Mouse (Mus musculus): ENCODE measurements around the gene Prr5. TPM values are rescaled to one million over a fixed set of nuclear protein-coding genes. Genes with fewer than 3 reads are reported as not detected.
"Not testable (repeated sequence)": the region's sequence is repeated elsewhere in the genome, so short reads cannot be mapped to it uniquely, and the experiment has no call there.

The Prr5 gene
- polyA plus RNA-seq, 1 experiment from 2014 or later = 27.8 TPM

DNA sequence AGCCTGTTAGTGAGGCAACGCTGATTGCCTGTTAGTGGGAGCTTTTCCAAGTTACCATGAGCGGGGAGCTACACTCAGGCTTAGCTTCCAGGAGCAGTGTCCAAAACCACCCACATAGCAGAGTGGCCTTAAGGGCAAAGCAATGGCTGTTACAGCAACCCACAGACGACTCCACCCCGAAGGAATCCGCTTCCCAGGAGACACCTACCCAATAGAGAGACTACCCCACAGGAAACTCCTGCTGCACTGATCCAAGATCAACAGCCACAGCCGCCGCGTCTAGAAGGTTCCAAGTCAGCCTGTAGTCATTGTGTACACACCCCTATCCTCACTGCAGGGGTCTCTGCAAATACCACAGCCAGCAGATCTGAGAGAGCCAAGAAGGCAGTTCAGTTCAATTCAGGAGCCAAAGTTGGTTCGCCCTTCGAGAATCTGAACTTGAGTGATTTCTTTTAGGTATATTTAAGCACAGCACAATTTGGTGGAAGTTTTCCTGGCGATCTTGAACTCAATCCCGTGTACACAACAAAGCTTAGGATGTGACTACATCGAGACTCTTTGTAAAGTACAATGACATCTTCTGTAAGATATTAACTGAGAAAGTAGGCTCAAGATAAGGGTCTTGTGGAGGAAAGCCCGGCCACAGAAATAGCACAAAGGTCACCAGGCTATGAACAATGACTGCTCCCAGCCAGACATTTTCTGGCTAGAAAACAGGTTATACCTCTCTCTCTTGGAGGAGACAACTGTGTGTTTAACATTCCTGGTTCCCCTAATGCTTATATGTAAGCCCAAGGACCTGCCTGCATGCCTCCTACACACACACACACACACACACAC is 43.4 kb downstream of the Prr5 start:
- Histone ChIP-seq H3K27me3 (ENCODE audit: insufficient read depth, low read length) (no peaks in the 10 kb centered on the region), H3K9ac (no peak overlapping the region), H3K4me3 (ENCODE audit: low read depth, low read length) (no peak overlapping the region), H3K4me2 (no peak overlapping the region), H3K9me3 (ENCODE audit: low read depth, low read length) (no peaks in the 10 kb centered on the region), H3K27ac (ENCODE audit: low read depth) (peak overlapping the region; percentile 54; the same call in 1 of the 2 replicates), H3K36me3 (ENCODE audit: insufficient read depth) (no peaks in the 10 kb centered on the region), H3K4me1 (ENCODE audit: insufficient read depth) (peaks cover 5% of the 10 kb centered on the region; the same call in 1 of the 2 replicates)
- WGBS = 34% methylated on average over 14 of the region's 14 CpGs
- peak; percentile 26 for DNase-seq
- TF ChIP-seq CTCF (IDR thresholded peaks at IDR 0.05; ENCODE audit: low read depth) = no peak
- no peak for ATAC-seq (ENCODE audit: insufficient read depth)

DNA sequence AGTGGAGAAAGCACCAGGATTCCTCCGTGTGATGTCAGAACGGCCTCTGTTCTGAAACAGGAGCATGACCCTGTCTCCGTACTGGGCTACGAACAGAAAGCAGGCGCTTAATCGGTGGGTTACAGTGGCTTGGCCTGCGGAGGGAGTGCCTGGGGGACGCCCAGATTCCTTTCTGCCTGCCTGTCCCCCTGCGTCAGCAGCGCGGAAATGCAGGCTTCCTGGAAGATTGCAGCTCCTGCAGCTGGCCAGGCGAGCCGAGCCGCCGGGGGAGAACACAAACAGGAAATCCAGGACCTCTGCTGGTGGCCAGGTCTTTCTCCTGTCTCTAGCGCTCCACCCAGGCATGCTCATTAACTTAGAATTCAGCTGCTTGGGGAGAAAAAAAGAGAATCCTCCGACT is 45.3 kb downstream of the Prr5 start:
- peak overlapping the region; percentile 18 for H3K4me3 ChIP-seq (ENCODE audit: low read depth, low read length)
- H3K4me1 ChIP-seq (ENCODE audit: insufficient read depth) = peaks cover 5% of the 10 kb centered on the region; the same call in 1 of the 2 replicates
- H3K9me3 ChIP-seq (ENCODE audit: low read depth, low read length) = no peaks in the 10 kb centered on the region
- TF ChIP-seq CTCF (IDR thresholded peaks at IDR 0.05; ENCODE audit: low read depth) = peak; percentile 71
- peak overlapping the region; percentile 59 for H3K4me2 ChIP-seq
- peak overlapping the region; percentile 42 for H3K9ac ChIP-seq
- no peaks in the 10 kb centered on the region for H3K36me3 ChIP-seq (ENCODE audit: insufficient read depth)
- 0% methylated on average over 17 of the region's 17 CpGs for WGBS
- DNase-seq = peak; percentile 93
- peak overlapping the region; percentile 89 for H3K27ac ChIP-seq (ENCODE audit: low read depth)
- H3K27me3 ChIP-seq (ENCODE audit: insufficient read depth, low read length) = 0 out of 2 replicates have a peak, but pooled peaks cover 5% of the 10 kb centered on the region
- ATAC-seq (ENCODE audit: insufficient read depth) = peak; percentile 81

- Histone ChIP-seq H3K9ac (peak overlapping the region; percentile 42), H3K27me3 (ENCODE audit: insufficient read depth, low read length) (0 out of 2 replicates have a peak, but pooled peaks cover 5% of the 10 kb centered on the region), H3K4me1 (ENCODE audit: insufficient read depth) (peaks cover 7% of the 10 kb centered on the region), H3K4me3 (ENCODE audit: low read depth, low read length) (peak overlapping the region; percentile 18), H3K9me3 (ENCODE audit: low read depth, low read length) (no peaks in the 10 kb centered on the region), H3K4me2 (peak overlapping the region; percentile 59), H3K27ac (ENCODE audit: low read depth) (peak overlapping the region; percentile 89), H3K36me3 (ENCODE audit: insufficient read depth) (no peaks in the 10 kb centered on the region)
- no peak for TF ChIP-seq CTCF (IDR thresholded peaks at IDR 0.05; ENCODE audit: low read depth)
- WGBS = 37% methylated on average over 11 of the region's 11 CpGs
- DNase-seq = no peak
- ATAC-seq (ENCODE audit: insufficient read depth) = peak; percentile 16; the same call in 1 of the 2 replicates
These were observed 45.7 kb downstream of the Prr5 start for GRCm38 (mm10) chr15:84715132-84715531.

DNA sequence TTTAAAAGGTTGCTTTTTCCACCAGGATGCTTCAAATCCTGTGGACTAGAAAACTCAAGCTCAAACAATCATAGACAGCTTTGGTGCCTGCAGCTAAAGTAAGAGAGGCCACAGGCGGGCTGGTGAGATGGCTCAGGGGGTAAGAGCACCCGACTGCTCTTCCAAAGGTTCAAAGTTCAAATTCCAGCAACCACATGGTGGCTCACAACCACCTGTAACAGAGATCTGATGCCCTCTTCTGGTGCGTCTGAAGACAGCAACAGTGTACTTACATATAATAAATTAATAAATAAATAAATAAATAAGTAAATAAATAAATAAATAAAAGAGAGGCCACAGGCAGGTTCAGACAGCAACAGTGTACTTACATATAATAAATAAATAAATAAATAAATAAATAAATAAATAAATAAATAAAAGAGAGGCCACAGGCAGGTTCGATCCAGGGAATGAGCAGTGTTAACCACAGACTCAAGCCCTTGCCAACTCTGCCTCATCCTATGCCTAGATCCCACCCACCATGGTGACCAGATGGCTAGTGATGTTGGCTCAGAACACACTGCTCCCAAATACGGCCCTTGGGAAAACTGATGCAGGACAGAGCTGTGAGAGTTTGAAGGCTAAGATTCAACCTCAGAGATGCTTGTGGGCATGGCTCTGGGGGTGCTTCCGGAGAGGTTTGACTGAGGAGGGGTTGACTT is 48.3 kb downstream of the Prr5 start:
- H3K9me3 ChIP-seq (ENCODE audit: low read depth, low read length); H3K4me3 ChIP-seq (ENCODE audit: low read depth, low read length); H3K27ac ChIP-seq (ENCODE audit: low read depth); DNase-seq; H3K36me3 ChIP-seq (ENCODE audit: insufficient read depth); H3K4me1 ChIP-seq (ENCODE audit: insufficient read depth); H3K9ac ChIP-seq; ATAC-seq (ENCODE audit: insufficient read depth); H3K4me2 ChIP-seq; H3K27me3 ChIP-seq (ENCODE audit: insufficient read depth, low read length): not testable (repeated sequence)
- 0 out of 2 replicates have a peak, but pooled peaks have one; percentile 6 for TF ChIP-seq CTCF (IDR thresholded peaks at IDR 0.05; ENCODE audit: low read depth)
- 65% methylated on average over 6 of the region's 6 CpGs for WGBS

DNA sequence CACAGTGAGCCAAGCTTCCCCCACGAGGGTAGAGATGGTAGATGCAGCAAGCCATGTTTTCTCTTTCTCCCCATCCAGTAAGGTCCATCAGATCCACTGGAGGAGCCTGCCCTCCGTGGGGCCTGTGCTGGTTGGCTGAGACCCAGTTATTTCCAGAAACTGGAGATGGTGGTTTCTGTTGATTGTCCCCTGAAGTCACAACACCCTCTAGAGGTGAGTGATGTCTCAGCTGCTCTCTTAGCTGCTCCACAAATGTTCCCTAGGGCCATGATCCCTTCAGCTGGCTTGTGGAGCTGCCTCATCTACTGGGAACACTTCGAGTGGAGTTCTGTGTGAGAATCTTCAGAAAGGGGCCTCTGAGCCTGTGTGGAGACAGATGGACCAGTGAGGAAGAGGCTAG is 49.4 kb downstream of the Prr5 start:
- H3K9ac ChIP-seq = no peak overlapping the region
- 64% methylated on average over 3 of the region's 3 CpGs for WGBS
- DNase-seq = no peak
- no peak overlapping the region for H3K4me3 ChIP-seq (ENCODE audit: low read depth, low read length)
- no peaks in the 10 kb centered on the region for H3K9me3 ChIP-seq (ENCODE audit: low read depth, low read length)
- 0 out of 2 replicates have a peak, but pooled peaks cover 5% of the 10 kb centered on the region for H3K27me3 ChIP-seq (ENCODE audit: insufficient read depth, low read length)
- H3K4me2 ChIP-seq = no peak overlapping the region
- no peak overlapping the region for H3K27ac ChIP-seq (ENCODE audit: low read depth)
- no peaks in the 10 kb centered on the region for H3K36me3 ChIP-seq (ENCODE audit: insufficient read depth)
- 0 out of 2 replicates have a peak, but pooled peaks have one; percentile 1 for TF ChIP-seq CTCF (IDR thresholded peaks at IDR 0.05; ENCODE audit: low read depth)
- no peak for ATAC-seq (ENCODE audit: insufficient read depth)
- peaks cover 6% of the 10 kb centered on the region for H3K4me1 ChIP-seq (ENCODE audit: insufficient read depth)

DNA sequence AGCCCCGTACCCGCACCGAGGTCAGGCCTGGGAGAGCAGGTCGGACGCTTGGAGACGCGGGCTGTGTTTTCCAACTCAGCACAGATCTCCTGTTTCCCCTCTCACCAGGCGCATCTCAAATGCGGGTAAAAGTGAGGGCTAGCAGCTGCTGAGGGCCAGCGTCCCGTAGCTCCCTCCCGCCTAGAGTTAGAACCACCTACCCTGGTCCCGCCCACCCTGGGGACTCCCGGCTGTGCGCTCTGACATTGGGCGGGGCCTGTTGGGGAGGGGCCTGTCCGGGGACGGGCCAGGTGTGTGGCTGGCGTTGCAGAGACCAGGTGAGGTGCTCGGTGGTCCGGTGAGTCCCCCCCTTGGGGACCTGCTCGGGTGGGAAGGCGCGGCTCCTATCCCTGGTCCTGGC is 50.4 kb downstream of the Prr5 start, which contains the start of gene Arhgap8:
Arhgap8 (plus strand) TSS at position 262 of the 400 bp plus-strand sequence.
- H3K27ac ChIP-seq (ENCODE audit: low read depth) = peak within 1 kb of the TSS; percentile 90

More for the DNA sequence above, 50.4 kb downstream of the Prr5 start, which contains the start of gene Arhgap8:
- no peak for TF ChIP-seq CTCF (IDR thresholded peaks at IDR 0.05; ENCODE audit: low read depth)
- Histone ChIP-seq H3K4me2 (peak within 1 kb of the TSS; percentile 86), H3K9me3 (ENCODE audit: low read depth, low read length) (no peaks in the 10 kb centered on the region), H3K9ac (peak within 1 kb of the TSS; percentile 52), H3K4me1 (ENCODE audit: insufficient read depth) (peaks cover 6% of the 10 kb centered on the region), H3K36me3 (ENCODE audit: insufficient read depth) (no peaks in the 10 kb centered on the region), H3K4me3 (ENCODE audit: low read depth, low read length) (peak within 1 kb of the TSS; percentile 48), H3K27me3 (ENCODE audit: insufficient read depth, low read length) (0 out of 2 replicates have a peak, but pooled peaks cover 5% of the 10 kb centered on the region)
- WGBS = 1% methylated on average over 23 of the region's 24 CpGs
- ATAC-seq (ENCODE audit: insufficient read depth) = peak; percentile 75
- DNase-seq = peak; percentile 78
